Mouse (Mus musculus) heart, embryonic 16.5 days (tissue): ENCODE measurements around the gene Lyzl4. TPM values are rescaled to one million over a fixed set of nuclear protein-coding genes. Genes with fewer than 3 reads are reported as not detected.

Experiments
- ATAC-seq: fragments of 200-750 bp; cut with Nextera tagmentation; replicated peaks from 2 replicates; pipeline ENCODE4 v1.8.0; 2017; ENCODE audit warnings: moderate number of reproducible peaks; ENCODE audit not compliant: insufficient read depth, low FRiP score; ENCODE audit errors: extremely low read depth
- H3K27ac ChIP-seq: fragments of 300-500 bp; sonication (generic); 2 replicates; pipeline ENCODE4 v1.5.1; 2014; ENCODE audit warnings: mild to moderate bottlenecking, low read length, control low read depth, moderate library complexity
- H3K27me3 ChIP-seq: fragments of 300-500 bp; sonication (generic); 2 replicates; pipeline ENCODE4 v1.6.1; 2014; ENCODE audit warnings: low read length, mixed read lengths; ENCODE audit not compliant: control insufficient read depth, insufficient read depth
- H3K36me3 ChIP-seq: fragments of 300-500 bp; sonication (generic); 2 replicates; pipeline ENCODE4 v1.6.1; 2014; ENCODE audit not compliant: control insufficient read depth, insufficient read depth
- H3K4me1 ChIP-seq: fragments of 300-500 bp; sonication (generic); 2 replicates; pipeline ENCODE4 v1.6.1; 2014; ENCODE audit warnings: low read length, mixed read lengths; ENCODE audit not compliant: control insufficient read depth, insufficient read depth
- H3K4me2 ChIP-seq: fragments of 300-500 bp; sonication (generic); 2 replicates; pipeline ENCODE4 v1.6.1; 2014; ENCODE audit warnings: low read depth, mild to moderate bottlenecking, control low read depth, low read length
- H3K4me3 ChIP-seq: fragments of 300-500 bp; sonication (generic); 2 replicates; pipeline ENCODE4 v1.5.1; 2014; ENCODE audit warnings: mild to moderate bottlenecking, control low read depth, low read length
- H3K9ac ChIP-seq: fragments of 300-500 bp; sonication (generic); 2 replicates; pipeline ENCODE4 v1.6.1; 2014; ENCODE audit warnings: low read length, control low read depth
- H3K9me3 ChIP-seq: fragments of 300-500 bp; sonication (generic); replicated peaks from 2 replicates; pipeline ENCODE4 v1.6.1; 2016; ENCODE audit warnings: low read length; ENCODE audit not compliant: control insufficient read depth
- WGBS: fragments of 180-500 bp; shearing (Covaris S2); extraction: QIAGEN DNeasy Blood & Tissue Kit; methylation state at CpG from one replicate; pipeline ENCODE4 v1.1.7; 2014; 5-methylcytosine and 5-hydroxymethylcytosine counted together
- polyA plus RNA-seq: library from polyadenylated mRNA; unstranded; fragments of >200 nt; fragmentation: Nextera tagmentation; extraction: Ambion mirVana; gene quantifications from 2 replicates; pipeline ENCODE4 v1.2.1, GENCODE M21; 2015

The Lyzl4 gene
- 0.29 TPM in 1 of 2 replicates, not detected in the other for polyA plus RNA-seq

DNA sequence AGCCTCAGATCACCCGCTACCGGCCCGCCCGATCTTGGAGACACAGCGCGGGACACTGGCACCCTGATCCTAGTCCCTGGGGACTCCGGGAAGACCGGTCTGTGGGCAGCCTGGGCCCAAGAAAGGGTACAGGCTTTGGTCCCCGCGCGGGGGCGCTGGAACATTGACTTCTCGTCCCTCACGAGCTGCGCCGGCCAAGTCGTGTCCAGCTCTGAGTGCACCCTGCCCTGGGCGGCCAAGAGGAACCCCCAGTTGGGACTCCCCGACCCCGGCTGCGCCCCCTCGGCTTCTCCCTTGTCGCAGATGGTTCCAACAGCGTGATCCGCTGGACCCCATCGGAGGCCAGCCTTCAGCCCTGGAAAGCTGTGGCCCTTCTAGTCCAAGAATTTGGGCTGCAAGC, at the start of gene Lyzl4:
Gene Lyzl4, minus strand, starts transcription at position 96 of the 400 bp plus-strand sequence.
- H3K27ac ChIP-seq, result no peak within 1 kb of the TSS
- under 1% methylated on average over 26 of the region's 26 CpGs for WGBS

GRCm38 (mm10) chr9:121690734-121691133, 48.8 kb upstream of the Lyzl4 start:
- 86% methylated on average over 7 of the region's 7 CpGs for WGBS
- Histone ChIP-seq H3K36me3 (peaks cover 10% of the 10 kb centered on the region), H3K27me3 (no peaks in the 10 kb centered on the region), H3K27ac (no peak overlapping the region), H3K9ac (no peak overlapping the region), H3K9me3 (no peaks in the 10 kb centered on the region), H3K4me1 (no peaks in the 10 kb centered on the region), H3K4me2 (no peak overlapping the region), H3K4me3 (no peak overlapping the region)
- no peak for ATAC-seq

More for the DNA sequence above, at the start of gene Lyzl4:
- peaks cover 7% of the 10 kb centered on the region for H3K4me1 ChIP-seq
- ATAC-seq, result peak; percentile 74
- peak within 1 kb of the TSS; percentile 54 for H3K4me3 ChIP-seq
- peak within 1 kb of the TSS; percentile 59 for H3K9ac ChIP-seq
- peak within 1 kb of the TSS; percentile 89 for H3K4me2 ChIP-seq
- H3K9me3 ChIP-seq, result no peaks in the 10 kb centered on the region
- H3K36me3 ChIP-seq, result no peaks in the 10 kb centered on the region
- peaks cover 50% of the 10 kb centered on the region for H3K27me3 ChIP-seq

GRCm38 (mm10) chr9:121690200-121690651, 48.3 kb upstream of the Lyzl4 start:
- Histone ChIP-seq H3K9me3 (no peaks in the 10 kb centered on the region), H3K27ac (no peak overlapping the region), H3K4me3 (no peak overlapping the region), H3K4me1 (no peaks in the 10 kb centered on the region), H3K27me3 (no peaks in the 10 kb centered on the region), H3K36me3 (peaks cover 12% of the 10 kb centered on the region), H3K9ac (no peak overlapping the region), H3K4me2 (no peak overlapping the region)
- ATAC-seq, result no peak
- WGBS, result 70% methylated on average over 15 of the region's 15 CpGs

DNA sequence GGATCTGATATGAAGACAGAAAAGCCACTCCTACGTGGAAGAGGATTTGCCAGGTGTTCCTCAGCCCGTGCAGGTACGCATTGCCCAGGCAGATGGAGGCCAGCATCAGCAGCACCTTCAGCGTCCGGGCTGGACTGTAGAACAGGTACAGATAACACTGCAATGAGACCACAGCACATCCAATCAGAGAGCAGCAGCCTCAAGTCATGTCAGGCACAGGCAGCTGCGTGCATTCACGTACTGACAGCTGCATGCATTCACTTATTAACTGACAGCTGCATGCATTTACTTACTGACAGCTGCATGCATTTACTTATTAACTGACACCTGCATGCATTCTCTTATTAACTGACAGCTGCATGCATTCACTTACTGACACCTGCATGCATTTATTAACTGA, 42.8 kb upstream of the Lyzl4 start:
- ATAC-seq, result no peak
- no peak overlapping the region for H3K4me3 ChIP-seq
- H3K4me1 ChIP-seq, result no peaks in the 10 kb centered on the region
- no peak overlapping the region for H3K4me2 ChIP-seq
- no peak overlapping the region for H3K27ac ChIP-seq
- H3K9me3 ChIP-seq, result no peaks in the 10 kb centered on the region
- no peak overlapping the region for H3K9ac ChIP-seq
- peaks cover 16% of the 10 kb centered on the region for H3K36me3 ChIP-seq
- WGBS, result 68% methylated on average over 7 of the region's 7 CpGs
- H3K27me3 ChIP-seq, result no peaks in the 10 kb centered on the region

GRCm38 (mm10) chr9:121682037-121682680, 40.3 kb upstream of the Lyzl4 start:
- ATAC-seq, result no peak
- Histone ChIP-seq H3K4me2 (no peak overlapping the region), H3K9ac (no peak overlapping the region), H3K27ac (no peak overlapping the region), H3K9me3 (no peaks in the 10 kb centered on the region), H3K36me3 (peaks cover 9% of the 10 kb centered on the region), H3K27me3 (no peaks in the 10 kb centered on the region), H3K4me3 (no peak overlapping the region), H3K4me1 (no peaks in the 10 kb centered on the region)
- WGBS, result 71% methylated on average over 18 of the region's 18 CpGs

- Histone ChIP-seq H3K27me3 (no peaks in the 10 kb centered on the region), H3K9me3 (no peaks in the 10 kb centered on the region), H3K9ac (no peak overlapping the region)
These were observed 39.3 kb upstream of the Lyzl4 start for GRCm38 (mm10) chr9:121681191-121681590.

GRCm38 (mm10) chr9:121679549-121679948, 37.7 kb upstream of the Lyzl4 start:
- H3K36me3 ChIP-seq, result peaks cover 3% of the 10 kb centered on the region; the same call in 1 of the 2 replicates
- peak; percentile 55; the same call in 1 of the 2 replicates for ATAC-seq
- H3K27ac ChIP-seq, result no peak overlapping the region
- no peak overlapping the region for H3K4me3 ChIP-seq
- H3K9me3 ChIP-seq, result no peaks in the 10 kb centered on the region
- 26% methylated on average over 6 of the region's 6 CpGs for WGBS
- H3K9ac ChIP-seq, result peak overlapping the region; percentile 11; the same call in 1 of the 2 replicates
- no peaks in the 10 kb centered on the region for H3K27me3 ChIP-seq
- no peak overlapping the region for H3K4me2 ChIP-seq
- H3K4me1 ChIP-seq, result no peaks in the 10 kb centered on the region

More at GRCm38 (mm10) chr9:121681191-121681590, 39.3 kb upstream of the Lyzl4 start:
- H3K27ac ChIP-seq, result no peak overlapping the region
- no peak for ATAC-seq
- peaks cover 8% of the 10 kb centered on the region for H3K36me3 ChIP-seq
- no peak overlapping the region for H3K4me3 ChIP-seq
- no peak overlapping the region for H3K4me2 ChIP-seq
- H3K4me1 ChIP-seq, result no peaks in the 10 kb centered on the region
- WGBS, result 69% methylated on average over 8 of the region's 8 CpGs

DNA sequence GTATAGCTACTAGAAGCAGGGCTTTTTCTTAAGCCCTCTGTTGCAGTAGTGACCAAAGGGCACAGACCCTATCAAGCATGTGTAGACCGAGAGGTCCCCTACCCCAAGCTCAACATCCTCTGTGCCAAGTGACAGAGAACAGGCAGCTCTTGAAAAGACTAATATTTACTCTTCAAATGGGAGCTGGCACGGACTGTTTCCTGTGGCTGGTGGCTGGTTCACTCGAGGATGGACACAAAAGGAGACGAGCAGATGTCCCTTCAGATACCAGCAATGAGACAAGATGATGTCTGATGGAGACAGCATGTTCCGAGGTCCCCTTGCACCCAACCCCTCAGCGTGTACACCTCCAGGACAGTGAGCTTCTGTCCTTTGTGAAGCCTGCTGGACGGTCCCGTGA, 35.6 kb upstream of the Lyzl4 start:
- no peak overlapping the region for H3K9ac ChIP-seq
- no peak for ATAC-seq

GRCm38 (mm10) chr9:121677069-121677468, 35.2 kb upstream of the Lyzl4 start:
- Histone ChIP-seq H3K4me3 (no peak overlapping the region), H3K9me3 (no peaks in the 10 kb centered on the region), H3K27ac (no peak overlapping the region), H3K9ac (no peak overlapping the region), H3K36me3 (no peaks in the 10 kb centered on the region), H3K4me1 (peaks cover 6% of the 10 kb centered on the region), H3K27me3 (no peaks in the 10 kb centered on the region), H3K4me2 (no peak overlapping the region)
- no peak for ATAC-seq
- 58% methylated on average over 4 of the region's 4 CpGs for WGBS

More for the DNA sequence above, 35.6 kb upstream of the Lyzl4 start:
- Histone ChIP-seq H3K4me1 (peaks cover 2% of the 10 kb centered on the region), H3K27me3 (no peaks in the 10 kb centered on the region), H3K36me3 (no peaks in the 10 kb centered on the region), H3K27ac (no peak overlapping the region), H3K4me3 (no peak overlapping the region), H3K9me3 (no peaks in the 10 kb centered on the region), H3K4me2 (no peak overlapping the region)
- 53% methylated on average over 8 of the region's 8 CpGs for WGBS
